ENCODE assay signal across 23 mouse cellular contexts in genomic region chr15:68344652-68345051, GRCm38 (mm10).
DNase-seq lines count a peak whose midpoint lies in the region; ATAC-seq and TF ChIP-seq lines count a peak whose summit lies in the region.
"Had no signal": no experiment of that assay in that cellular context is flagged by ENCODE, and none has a peak within 500 bp of the region (broad histone marks: within the 10 kb centered on the region; RNA-seq: fewer than 3 reads in every experiment).

No protein-coding gene starts in this region.

- H3K79me2 ChIP-seq in liver, adult 2 months (ENCODE audit: control insufficient read depth, insufficient read depth, low read length): peaks cover 7% of the 10 kb centered on the region; the same call in 1 of the 2 replicates

- no peaks in the 10 kb centered on the region for H3K27me3 ChIP-seq in liver, adult 2 months (ENCODE audit: control insufficient read depth, insufficient read depth, low read length)
- no peaks in the 10 kb centered on the region for H3K27me3 ChIP-seq in liver, embryonic 12.5 days (replicated peaks)
- no peaks in the 10 kb centered on the region for H3K27me3 ChIP-seq in cerebellum, adult 2 months (ENCODE audit: control insufficient read depth, insufficient read depth, low read length)
- H3K27me3 ChIP-seq: CH12.LX; embryonic facial prominence, embryonic 15.5 days; heart, embryonic 15.5 days; hindbrain, embryonic 13.5 days; Patski had no signal

- peaks cover 5% of the 10 kb centered on the region; the same call in 1 of the 2 replicates for H3K4me1 ChIP-seq in liver, adult 2 months (ENCODE audit: control insufficient read depth, insufficient read depth, low read length)
- no peaks in the 10 kb centered on the region for H3K4me1 ChIP-seq in liver, embryonic 12.5 days
- peaks cover 3% of the 10 kb centered on the region; the same call in 1 of the 2 replicates for H3K4me1 ChIP-seq in cerebellum, adult 2 months (ENCODE audit: control insufficient read depth, insufficient read depth, low read length)
- H3K4me1 ChIP-seq: embryonic facial prominence, embryonic 15.5 days; forebrain, embryonic 10.5 days; hindbrain, embryonic 13.5 days had no signal

- no peak overlapping the region for H3K9ac ChIP-seq in liver, adult 2 months (ENCODE audit: low read depth, low read length)
- no peak overlapping the region for H3K9ac ChIP-seq in liver, embryonic 12.5 days
- H3K9ac ChIP-seq: embryonic facial prominence, embryonic 15.5 days; heart, embryonic 15.5 days; hindbrain, embryonic 13.5 days had no signal

- no peak for ATAC-seq in liver, embryonic 12.5 days
- ATAC-seq: activated CD4-positive, CD25-positive, alpha-beta regulatory T cell, adult 4 months; forebrain, embryonic 14.5 days; hindbrain, postnatal 0 days; Patski had no signal

- WGBS in liver, adult 2 months: 61% methylated on average over 3 of the region's 3 CpGs
- WGBS in liver, embryonic 12.5 days (ENCODE audit: insufficient replicate concordance): 85% methylated on average over 3 of the region's 3 CpGs
- WGBS in cerebellum, adult 2 months: 40% methylated on average over 3 of the region's 3 CpGs

- H3K27ac ChIP-seq in liver, adult 2 months (replicated peaks; ENCODE audit: insufficient read depth, low read depth, low read length): no peak overlapping the region
- H3K27ac ChIP-seq in liver, embryonic 12.5 days: no peak overlapping the region
- no peak overlapping the region for H3K27ac ChIP-seq in cerebellum, adult 2 months (ENCODE audit: insufficient read depth, low read length)
- H3K27ac ChIP-seq: embryonic facial prominence, embryonic 15.5 days; forebrain, embryonic 10.5 days; heart, embryonic 15.5 days; hindbrain, embryonic 13.5 days; hindbrain, postnatal 0 days had no signal

- H3K4me2 ChIP-seq in liver, embryonic 12.5 days: no peak overlapping the region
- H3K4me2 ChIP-seq: embryonic facial prominence, embryonic 15.5 days; heart, embryonic 11.5 days; heart, embryonic 15.5 days; hindbrain, embryonic 13.5 days had no signal

- no peak overlapping the region for H3K4me3 ChIP-seq in liver, adult 2 months (ENCODE audit: insufficient read depth, low read depth, low read length)
- no peak overlapping the region for H3K4me3 ChIP-seq in liver, embryonic 12.5 days
- H3K4me3 ChIP-seq in cerebellum, adult 2 months (replicated peaks; ENCODE audit: insufficient read depth, low read depth, low read length): no peak overlapping the region
- H3K4me3 ChIP-seq: embryonic facial prominence, embryonic 15.5 days; erythroblast, embryonic 14.5 days; forebrain, embryonic 10.5 days; heart, embryonic 15.5 days; hindbrain, embryonic 13.5 days had no signal

- H3K9me3 ChIP-seq in liver, embryonic 12.5 days (replicated peaks): no peaks in the 10 kb centered on the region
- H3K9me3 ChIP-seq: embryonic facial prominence, embryonic 15.5 days; forebrain, embryonic 10.5 days; heart, embryonic 15.5 days; hindbrain, embryonic 13.5 days had no signal

- TF ChIP-seq CTCF in liver, adult 2 months (IDR thresholded peaks at IDR 0.05; ENCODE audit: low read depth, low read length): no peak
- TF ChIP-seq CTCF in cerebellum, adult 2 months (IDR thresholded peaks at IDR 0.05; ENCODE audit: borderline replicate concordance, insufficient read depth, low read depth, low read length): no peak

- TF ChIP-seq POLR2A in liver, adult 2 months (IDR thresholded peaks at IDR 0.05; ENCODE audit: extremely low read depth, insufficient read depth, low read length): no peak
- no peak for TF ChIP-seq POLR2A in cerebellum, adult 2 months (IDR thresholded peaks at IDR 0.05; ENCODE audit: borderline replicate concordance, insufficient read depth, low read length)

- DNase-seq in cerebellum, adult 11 months: peak; percentile 11
- DNase-seq in cerebellum, adult 8-10 months: no peak
- DNase-seq in liver, adult 2 months (ENCODE audit: extremely low read depth, low read depth, low spot score): peak; percentile 18
- peak; percentile 34 to 60 for DNase-seq in cerebellum, adult 2 months
- DNase-seq in cerebellum, postnatal 36 days: peak; percentile 29 to 36
- DNase-seq in lung, adult 18-20 months: no peak
- DNase-seq: adrenal gland, postnatal 14 days; embryo, embryonic 11 days; heart, adult 18-20 months; heart, postnatal 14 days; kidney, adult 11 months had no signal

- H3K36me3 ChIP-seq in liver, adult 2 months (ENCODE audit: control insufficient read depth, insufficient read depth, low read length): peaks cover 9% of the 10 kb centered on the region
- H3K36me3 ChIP-seq in liver, embryonic 12.5 days: peaks cover 6% of the 10 kb centered on the region
- H3K36me3 ChIP-seq: embryonic facial prominence, embryonic 15.5 days had no signal

Comparison
In these comparisons a context has a peak if more than half of its experiments do, and no peak if none do; other contexts are left out.
1. DNase-seq: peak in cerebellum, adult 11 months (single experiment), liver, adult 2 months (single experiment), cerebellum, adult 2 months (2 of 2) and cerebellum, postnatal 36 days (2 of 2); none in cerebellum, adult 8-10 months (single experiment) and lung, adult 18-20 months (0 of 2).